Mouse (Mus musculus): ENCODE data around the gene Nup107.
"Not testable (repeated sequence)": the region's sequence is repeated elsewhere in the genome, so short reads cannot be mapped to it uniquely, and the experiment has no call there.

The Nup107 gene

DNA sequence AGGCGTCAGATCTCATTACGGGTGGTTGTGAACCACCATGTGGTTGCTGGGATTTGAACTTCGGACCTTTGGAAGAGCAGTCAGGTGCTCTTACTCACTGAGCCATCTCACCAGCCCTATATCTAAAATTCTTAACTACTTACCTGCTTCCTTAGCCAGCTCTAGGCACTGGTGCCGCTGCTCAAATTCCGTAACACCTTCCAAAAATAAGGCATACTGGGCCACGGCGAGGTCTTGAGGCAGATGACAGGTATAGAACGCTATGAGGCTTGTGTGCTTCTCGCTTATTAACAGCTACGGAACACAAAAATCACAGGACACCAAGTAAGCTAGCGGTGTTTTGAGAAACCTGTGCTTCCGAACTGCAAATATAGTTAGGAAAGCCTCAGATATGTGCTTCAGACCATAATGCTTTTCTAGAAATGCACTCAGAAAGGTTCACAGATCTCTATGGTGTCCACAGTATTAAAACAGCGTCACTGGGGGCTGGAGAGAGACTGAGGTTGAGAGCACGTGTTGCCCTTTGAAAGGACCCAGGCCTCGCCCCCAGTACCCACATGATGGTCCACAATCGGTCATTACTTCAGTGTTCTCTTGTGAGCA, 28.8 kb downstream of the Nup107 start:
- no peak for DNase-seq

DNA sequence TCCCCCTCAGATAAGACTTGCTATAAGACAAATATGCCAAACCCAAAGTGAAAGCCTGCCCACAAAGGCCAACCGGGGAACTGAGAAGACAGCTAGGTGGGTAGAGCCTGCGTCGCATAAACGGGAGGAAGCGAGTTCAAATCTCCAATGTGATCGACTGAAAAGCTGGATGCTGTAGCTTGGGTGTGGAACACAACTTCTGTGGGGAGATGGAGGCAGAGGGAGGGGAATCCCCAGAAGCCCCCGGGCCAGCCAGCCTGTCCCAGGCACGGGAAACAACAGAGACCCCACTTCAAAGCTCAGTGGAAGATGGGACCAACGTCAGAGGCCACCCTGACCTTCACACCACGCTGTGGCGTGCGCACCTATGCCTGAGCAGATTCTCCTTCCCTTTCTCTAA, 29.5 kb downstream of the Nup107 start:
- no peak for DNase-seq

DNA sequence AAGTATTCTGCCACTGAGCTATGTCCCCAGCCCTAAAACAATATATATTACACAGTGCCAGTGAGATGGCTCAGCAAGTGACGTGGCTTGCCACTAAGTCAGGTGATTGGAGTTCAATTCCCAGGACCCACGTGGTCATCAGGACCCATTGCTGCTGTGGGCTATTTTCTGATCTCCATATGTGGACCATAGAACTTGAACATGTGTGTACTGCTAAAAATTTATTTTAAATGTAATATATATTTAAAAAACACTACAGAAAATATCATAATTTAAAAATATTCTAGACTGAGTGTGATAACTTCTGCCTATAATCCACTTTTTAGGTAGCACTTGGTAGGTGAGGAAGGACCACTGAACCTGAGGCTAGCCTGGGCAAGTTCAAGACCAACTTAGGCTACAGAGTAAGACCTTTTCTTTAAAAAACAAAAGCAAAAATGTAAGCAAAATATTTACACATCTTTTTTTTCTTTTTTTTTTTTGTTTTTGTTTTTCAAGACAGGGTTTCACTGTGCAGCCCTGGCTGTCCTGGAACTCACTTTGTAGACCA, 30.1 kb downstream of the Nup107 start:
- DNase-seq = no peak

DNA sequence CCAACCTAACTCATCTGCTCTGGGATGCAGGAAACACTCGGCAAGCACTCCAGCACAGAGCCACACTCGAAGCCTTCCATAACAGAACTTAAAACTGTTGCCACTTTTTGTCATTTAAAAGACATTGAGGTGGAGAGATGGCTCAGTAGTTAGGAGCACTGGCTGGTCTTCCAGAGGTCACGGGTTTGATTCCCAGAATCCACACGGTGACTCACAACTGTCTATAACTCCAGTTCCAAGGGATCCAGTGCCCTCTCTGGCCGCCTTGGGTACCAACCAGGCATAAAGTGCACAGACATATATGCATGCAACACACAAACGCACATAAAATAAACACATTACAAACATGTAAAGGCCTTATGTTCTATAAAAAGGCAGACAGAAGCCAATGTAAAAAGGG, 31.0 kb downstream of the Nup107 start:
- DNase-seq = no peak

DNA sequence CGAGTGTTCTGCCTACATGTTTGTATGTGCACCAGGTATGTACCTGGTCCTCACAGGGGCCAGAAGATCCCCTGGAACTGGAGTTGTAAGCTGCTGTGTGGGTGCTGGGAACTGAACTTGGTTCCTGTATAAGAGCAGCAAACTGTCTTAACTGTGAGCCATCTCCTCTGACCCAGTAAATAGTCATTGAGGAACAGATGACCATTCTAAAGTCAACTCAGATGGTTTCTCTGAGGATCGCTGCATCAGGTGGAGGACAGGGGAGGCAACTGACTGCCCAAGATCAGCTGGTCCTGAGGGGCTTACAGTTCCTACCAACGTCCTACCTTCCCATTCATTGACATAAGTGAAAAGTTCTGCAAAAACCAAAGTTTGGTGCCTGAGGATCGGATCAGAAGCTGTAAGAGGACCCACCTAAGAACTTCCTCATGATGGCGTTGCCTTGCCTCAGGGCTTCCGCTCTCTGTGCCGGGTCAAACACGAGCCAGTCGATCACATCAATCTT, 31.6 kb downstream of the Nup107 start:
- no peak for DNase-seq

DNA sequence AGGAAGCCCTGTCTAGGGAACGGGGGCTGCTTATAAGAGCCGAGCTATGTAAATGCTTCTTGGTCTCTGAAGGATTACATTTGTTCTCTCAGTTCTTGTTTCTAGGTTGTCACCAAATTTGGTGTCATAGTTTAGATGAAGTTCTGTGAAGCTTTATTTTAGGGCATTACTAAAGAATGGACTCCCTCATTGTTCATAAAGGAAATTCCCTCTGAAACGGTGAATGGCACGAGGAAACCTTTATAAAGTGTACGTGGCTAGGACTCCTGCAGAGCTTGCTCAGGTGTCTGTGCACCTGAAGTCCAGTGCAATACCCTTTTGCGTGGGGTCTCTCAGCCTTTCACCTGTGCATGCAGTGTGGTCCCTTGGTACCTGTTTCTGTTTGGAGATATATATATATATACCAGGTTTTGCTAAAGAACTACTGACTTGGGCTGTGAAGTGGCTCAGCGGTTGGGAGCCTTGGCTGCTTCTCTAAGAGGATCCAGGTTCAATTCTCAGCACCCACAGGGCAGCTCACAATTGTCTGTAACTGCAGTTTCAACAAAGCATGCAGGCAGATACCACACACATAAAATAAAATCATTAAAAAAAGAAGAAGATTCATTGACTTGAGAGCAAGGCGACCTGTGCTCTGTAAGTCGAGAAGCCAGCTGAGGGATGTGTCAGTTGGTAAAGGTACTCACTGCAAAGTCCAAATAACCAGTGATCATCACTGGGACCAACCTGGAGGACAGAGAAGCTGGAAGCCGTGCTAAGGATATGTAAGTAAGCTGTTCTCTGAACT, 32.5 kb downstream of the Nup107 start:
- DNase-seq = no peak

DNA sequence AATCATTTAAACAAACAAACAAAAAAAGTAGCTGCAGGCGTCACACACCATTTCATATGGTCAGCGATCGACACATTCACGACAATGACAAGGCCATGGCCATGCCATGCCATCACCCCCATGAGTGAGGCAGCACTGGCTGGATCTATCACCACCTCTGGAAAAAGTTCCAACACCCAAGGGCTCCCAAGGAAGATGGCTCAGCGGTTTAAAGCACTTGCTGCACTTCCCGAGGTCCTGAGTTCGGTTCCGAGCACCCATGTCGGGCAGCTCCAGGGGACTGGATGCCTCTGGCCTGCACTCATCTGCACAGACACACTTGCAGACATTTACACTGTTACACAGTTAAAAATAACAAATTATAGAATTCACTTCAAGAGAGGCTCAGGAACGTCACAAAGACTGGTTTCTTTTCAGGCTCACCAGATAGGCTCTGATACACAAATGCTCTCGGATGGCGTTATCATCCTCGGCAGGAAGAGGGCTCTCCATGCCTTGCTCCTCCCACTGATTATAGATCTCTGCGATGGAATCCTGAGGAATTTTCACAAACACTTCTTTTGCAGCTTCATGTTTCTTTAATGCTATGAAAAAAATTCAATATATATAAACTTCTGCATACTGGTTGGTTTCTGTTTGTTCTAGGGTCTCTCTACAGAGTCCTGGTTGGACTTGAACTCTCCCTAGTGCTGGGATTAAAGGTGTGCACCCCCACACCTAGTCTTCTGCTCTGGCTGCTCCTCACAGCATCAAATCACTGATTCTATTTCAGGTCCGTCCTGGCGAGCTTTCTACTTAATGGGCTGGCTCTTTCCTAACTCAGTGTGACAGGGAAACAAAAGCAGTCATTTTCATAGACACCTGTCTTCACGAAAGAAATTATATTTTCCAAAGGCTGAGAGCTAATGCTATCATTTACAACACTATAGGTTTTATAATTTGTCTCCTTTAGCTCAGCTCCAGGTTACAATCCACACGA, 33.5 kb downstream of the Nup107 start:
- DNase-seq = no peak

DNA sequence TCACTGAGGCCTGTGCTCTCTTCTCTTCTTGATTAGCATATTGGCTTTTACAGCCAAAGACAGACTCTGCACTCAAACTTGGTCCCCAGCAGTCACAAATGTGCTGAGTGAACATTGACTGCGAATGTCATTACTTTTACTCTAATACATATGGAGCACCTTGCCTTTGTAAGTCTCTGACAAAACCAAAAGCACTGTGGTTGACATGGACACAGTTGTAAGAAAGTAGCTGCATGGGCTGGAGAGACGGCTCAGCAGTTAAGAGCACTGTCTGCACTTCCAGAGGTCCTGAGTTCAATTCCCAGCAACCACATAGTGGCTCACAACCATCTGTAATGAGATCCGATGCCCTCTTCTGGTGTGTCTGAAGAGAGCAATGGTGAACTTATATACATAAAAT, 34.2 kb downstream of the Nup107 start:
- DNase-seq = not testable (repeated sequence)

DNA sequence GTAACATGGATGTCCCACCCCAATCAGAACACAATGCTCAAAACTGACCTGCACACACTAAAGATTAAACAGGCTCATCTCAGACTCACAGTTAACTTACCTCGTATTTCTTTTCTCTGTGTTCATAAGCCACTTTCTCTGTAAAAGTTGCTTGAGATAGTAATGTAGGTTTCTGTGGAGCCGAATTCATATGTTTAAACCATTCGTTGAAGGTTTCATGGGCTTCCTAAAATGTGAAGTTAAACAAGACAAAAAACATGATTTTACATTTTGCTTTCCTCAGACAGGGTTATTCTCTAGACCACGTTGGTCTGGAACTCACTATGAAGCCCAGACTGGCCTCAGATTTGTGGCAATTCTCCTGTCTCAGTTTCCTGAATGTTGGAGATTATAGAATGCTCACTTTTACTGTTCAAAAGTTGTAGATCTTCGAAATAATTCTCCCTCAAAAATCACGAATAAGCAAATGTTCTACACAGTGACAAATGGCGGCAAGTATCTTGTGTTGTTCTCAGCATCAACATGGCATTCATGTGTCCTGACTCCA, 34.6 kb downstream of the Nup107 start:
- no peak for DNase-seq

DNA sequence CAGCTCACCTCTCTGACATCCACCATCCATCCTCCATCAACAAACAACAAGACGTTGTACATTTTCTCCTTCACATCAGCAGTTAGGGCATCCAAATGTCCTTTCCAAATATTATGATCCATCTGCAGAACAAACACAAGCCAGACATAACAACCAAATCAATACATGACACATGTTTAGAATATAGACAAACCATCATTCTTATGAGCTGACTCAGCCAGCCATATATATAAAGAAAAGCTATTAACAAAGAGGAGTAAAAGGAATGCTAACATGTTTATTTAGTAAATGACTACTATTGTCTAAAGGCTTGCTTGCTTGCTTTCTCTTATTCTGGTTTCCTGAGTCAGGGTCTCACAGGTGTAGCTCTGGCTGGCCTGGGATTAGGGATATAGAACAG, 35.2 kb downstream of the Nup107 start:
- no peak for DNase-seq

DNA sequence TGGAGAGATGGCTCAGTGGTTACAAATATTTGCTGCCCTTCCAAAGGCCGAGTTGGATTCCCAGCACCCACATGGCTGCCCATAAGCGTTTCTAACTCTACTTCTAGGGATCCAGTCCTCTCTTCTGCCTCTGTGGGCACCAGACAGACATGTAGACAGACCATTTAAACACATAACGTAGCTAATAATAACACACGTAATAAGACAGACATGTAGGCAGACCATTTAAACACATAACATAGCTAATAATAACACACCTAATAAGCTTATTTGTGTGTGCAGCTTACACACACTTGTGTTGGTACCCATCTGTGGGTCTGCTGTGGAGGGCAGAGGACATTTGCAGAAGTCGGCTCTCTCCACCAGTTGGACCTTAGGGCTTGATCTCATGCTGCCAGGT, 35.7 kb downstream of the Nup107 start:
- DNase-seq = no peak

DNA sequence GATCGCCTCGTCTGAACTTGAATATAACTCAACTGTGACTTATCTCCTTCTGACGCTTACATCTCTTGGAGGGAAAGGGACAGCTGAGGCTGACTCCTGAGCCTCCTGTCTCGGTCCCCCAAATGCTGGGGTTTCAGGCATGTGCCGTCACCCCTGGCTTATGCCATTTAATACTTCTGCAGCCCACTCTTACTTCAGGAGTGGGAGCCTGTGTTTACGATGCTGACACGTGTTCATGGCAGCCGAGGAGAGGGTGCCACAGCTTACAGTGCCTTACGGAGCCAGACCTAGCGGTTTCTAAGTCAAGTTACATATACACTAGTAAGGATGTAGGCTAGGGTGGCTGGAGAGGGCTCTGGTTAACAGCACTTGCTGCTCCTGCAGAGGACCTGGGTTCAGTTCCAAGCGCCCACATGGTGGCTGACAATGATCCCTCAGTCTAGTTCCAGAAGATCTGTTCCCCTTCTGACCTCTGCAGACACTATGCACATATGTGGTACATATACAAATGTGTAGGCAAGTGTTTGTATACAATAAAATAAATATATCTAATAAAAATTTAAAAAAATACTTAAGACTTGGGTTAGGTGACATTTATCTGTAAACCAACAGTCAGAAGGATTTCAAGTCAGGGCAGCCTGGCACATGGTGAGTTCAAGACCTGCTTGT, 36.6 kb downstream of the Nup107 start:
- DNase-seq = no peak

DNA sequence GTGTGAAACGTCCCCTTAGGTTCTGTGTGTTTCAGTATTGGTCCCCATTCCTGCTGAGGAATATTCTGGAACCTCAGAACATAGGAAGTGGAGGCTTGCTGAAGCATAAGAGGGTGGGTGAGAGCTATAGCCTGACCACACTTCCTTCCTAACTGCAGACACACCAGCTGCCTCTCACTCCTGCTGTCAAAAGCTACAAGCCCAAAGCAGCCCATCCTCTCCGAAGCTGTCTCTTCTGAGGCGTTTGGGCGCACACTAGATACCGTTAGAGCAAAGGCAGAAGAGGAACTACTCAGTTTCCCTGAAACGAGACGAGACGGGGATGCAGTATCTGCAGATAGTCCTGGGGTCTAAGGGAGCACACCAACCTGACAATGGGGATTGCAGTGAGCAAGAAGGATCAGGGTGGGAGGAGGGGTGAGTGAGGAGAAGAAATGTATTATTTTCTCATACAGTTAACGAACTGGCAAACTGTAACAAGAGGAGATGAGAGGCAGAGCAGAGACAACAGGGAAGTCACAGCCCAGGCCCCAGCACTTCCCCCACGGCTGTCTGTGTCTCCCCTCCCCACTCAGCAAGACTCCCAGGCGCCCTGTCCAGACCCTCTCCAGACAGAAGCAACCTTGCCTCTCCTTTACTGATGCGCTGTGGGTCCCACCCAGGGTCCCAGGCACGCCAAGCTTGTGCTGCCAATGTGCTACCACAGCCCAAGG, 37.3 kb downstream of the Nup107 start:
- DNase-seq = no peak

DNA sequence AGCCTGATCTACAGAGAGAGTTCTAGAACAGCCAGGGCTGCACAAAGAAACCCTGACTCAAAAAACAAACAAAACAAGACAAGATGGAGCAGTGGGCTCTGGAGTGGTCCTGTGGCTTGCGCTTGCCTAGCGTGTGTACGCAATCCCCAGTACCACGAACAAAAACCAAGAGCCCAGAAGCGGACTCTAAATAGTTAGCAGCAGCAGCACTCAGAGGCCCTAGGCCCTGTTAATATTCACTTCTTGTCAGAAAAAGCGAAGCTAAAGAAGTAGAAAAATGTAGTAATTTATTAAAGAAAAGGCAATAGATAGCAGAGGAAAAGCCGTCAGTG, 37.9 kb downstream of the Nup107 start:
- DNase-seq = no peak

DNA sequence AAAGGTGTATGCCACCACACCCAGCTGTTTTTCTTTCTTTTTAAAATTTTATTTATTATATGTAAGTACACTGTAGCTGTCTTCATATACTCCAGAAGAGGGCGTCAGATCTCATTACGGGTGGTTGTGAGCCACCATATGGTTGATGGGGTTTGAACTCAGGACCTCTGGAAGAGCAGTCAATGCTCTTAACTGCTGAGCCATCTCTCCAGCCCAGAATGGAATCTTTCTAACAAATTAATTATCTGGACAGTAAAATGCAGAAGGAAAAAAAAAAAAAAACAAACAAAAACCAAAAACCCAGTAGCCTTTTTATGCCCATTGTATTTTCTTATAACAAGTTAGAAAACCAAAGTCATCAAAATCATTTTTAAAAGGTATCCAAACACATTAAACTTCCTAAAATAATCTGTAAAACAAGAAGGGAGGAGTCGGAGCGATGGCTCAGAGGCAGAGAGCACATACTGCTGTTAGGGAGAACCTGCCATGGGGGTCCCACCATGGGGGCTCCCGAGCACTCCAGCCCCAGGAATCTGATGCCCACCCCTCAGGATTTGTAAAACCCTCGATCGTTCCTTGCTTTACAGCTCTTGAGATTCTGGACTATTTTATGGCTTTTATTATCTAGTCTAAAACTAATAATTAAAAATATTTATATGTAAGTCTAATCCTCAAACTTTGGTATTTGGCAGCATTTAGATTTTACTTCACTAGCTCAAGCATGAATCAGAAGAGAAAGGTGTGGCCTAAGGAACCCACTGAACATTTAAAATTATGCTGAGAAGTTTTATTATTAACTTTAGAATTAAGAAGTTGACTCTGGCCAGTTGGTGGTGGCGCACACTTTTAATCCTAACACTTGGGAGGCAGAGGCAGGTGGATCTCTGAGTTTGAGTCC, 38.5 kb downstream of the Nup107 start:
- no peak for DNase-seq

DNA sequence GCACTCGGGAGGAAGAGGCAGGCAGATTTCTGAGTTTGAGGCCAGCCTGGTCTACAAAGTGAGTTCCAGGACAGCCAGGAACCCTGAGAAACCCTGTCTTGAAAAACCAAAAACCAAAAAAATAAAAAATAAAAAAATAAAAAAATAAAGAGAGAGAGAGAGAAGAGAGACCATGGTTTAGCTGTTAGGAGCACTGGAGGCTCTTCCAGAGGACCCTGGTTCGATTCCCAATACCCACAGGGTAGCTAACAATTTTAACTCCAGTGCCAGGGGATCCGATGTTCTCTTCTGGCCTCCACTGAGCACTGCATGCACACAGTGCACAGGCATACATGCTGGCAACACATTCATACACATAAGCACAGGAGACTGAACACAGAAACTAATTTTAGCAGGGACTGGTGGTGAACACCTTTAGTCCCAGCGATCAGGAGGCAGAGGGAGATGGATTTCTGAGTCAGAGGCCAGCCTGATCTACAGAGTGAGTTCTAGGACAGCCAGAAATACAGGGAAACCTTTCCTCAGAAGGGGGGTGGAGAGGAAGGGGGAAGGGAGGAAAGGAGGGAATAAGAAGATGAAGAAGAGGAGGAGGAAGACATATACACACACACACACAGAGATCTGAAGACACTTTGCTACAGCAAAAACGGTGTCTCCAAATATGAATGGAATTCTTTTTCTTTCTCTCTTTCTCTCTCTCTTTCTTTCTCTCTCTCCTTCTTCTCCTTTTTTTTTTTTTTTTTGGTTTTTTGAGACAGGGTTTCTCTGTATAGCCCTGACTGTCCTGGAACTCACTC, 39.5 kb downstream of the Nup107 start:
- DNase-seq = no peak

DNA sequence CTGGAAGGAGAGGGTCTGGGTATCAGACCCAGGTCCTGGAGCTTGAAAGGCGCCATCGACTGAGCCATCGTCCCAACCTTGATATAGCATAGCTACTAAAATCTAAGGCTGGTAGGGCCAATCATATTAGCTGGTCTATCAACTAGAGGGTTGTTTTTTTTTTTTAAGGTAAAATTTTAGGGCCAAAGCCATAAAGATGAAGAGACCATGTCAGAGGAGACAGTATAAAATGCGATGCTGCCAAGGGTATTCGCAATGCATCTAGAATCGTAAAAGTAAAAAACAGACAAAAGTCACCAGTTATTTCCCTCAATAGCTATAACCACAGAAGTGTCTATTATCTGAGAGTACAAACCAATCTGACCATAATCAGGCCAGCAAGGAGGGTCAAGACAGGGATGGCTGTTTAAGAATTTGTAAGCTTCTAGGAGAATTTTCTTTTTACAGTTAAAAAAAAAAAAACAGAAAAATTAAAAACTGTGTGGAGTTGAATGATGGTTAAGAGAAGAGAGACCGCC, 40.1 kb downstream of the Nup107 start:
- no peak for DNase-seq

DNA sequence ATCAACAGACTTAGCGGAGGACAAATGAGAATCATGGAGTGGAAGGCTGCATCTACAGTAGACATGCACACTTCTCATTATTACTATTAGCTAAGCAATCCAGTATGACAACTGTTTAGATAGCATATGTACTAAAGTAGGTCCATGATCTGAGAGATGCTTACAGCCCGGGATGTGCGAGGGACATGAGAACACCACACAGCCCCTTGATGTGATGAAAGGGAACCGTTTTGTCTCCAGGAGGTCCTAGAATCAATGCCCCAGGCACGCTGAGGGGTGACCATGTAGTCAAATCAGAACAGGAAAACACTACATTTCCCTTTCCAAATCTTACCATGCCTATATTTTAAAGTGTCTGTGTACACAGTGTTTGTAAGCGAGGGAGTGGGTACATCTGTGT, 40.8 kb downstream of the Nup107 start:
- no peak for DNase-seq

DNA sequence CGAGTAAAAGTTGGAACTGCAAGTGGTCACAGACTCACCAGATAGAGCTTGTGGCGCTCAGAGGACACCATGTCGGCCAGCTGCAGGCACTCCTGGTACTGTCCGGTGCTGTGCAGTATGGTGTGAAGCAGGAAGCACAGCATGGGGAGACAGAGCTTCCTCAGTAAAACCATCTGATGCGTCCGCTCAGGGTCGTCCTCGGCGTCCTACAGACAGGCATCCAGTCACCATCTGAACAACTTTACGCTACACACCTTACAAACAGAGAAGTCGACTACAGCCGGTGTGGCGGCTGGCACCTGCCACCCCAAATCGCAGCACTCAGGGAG, 41.3 kb downstream of the Nup107 start:
- DNase-seq = no peak
